Mouse (Mus musculus) mouse trophoblast stem cell (cell line): Measurements from ENCODE around the gene Isyna1.

Experiments used
- in situ Hi-C, 2 experiments: fragments of 300-500 bp; cut with MseI, MboI; formaldehyde crosslinking; loops; 2 replicates in 1 of 2; 3 replicates in 1 of 2; pipeline ENCODE4 v1.15.1; 2025

The Isyna1 gene

DNA sequence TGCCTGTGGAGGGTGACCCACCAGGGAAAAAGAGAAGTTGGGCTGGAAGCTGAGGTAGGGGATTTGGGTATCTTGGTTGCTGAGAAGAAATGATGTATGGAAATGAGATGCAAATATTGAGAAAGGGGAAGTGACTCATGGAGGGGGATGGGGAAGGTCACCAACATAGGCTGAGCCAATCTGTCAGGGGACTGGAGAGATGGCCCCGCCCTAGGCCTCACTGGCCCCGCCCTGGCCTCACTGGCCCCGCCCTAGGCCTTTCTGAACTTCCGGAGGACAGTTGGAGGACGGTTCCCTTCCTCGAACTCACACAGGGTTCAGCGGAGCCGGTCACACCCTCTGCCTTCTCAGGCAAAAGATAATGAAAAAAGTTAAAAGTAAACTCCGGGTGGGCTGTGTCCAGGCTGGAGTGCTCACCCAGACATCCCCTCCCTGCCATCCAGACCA lies 24.7 kb downstream of the Isyna1 start:
- in situ Hi-C loops = no loop called here

DNA sequence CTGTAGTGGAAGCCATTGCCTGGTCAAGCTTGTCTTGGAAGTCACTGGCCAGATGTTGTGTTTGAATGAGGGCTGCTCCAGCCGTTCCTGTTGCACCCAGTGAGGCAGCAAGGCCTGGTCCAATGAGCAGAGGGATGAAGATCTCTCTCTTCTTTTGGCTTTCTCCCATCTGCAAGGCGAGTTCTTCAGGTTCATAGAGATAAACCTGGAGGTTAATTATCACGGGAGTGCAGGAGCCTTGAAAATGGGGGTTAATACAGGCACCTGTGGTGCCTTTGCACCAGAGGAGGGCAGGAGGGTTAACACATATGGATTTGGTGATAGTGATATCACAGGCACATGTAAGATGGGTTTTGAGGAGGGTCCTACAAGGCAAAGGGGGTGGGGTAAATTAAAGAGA lies 28.0 kb downstream of the Isyna1 start:
- in situ Hi-C loops = loop anchor here in 1 of 2 experiments (5.0 kb wide), 1 partner anchor 35 kb away; no protein-coding TSS in a partner anchor

- in situ Hi-C loops = no loop called here
Measured at GRCm38 (mm10) chr8:70625104-70625503, 30.9 kb downstream of the Isyna1 start.

- in situ Hi-C loops = no loop called here
Measured at GRCm38 (mm10) chr8:70627041-70627440, 32.9 kb downstream of the Isyna1 start.

DNA sequence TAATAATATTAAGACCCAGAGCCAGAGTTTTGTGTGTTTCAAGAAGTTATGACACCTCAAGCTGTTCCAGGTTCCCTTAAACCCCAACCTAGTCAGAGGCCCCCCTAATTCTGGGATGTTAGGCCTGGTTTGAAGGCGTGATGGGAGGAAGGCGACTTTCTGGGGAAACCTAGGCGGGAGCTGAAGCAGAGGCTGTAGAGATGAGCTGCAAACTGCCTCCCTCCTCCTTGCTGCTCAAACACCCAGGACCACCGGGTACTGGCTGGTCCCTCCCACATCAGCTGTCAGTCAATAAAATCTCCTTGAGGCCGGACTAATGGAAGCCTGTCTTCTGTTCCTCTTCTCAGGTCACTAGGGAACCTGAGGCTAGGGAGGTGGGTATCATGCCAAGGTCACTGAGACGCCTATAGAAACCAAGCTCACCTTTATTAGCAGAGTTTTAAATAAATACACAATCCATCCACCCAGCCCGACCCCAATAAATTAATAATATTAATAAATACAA lies 34.9 kb downstream of the Isyna1 start:
- in situ Hi-C loops = no loop called here

GRCm38 (mm10) chr8:70629574-70630531 lies 35.7 kb downstream of the Isyna1 start:
- in situ Hi-C loops = no loop called here

DNA sequence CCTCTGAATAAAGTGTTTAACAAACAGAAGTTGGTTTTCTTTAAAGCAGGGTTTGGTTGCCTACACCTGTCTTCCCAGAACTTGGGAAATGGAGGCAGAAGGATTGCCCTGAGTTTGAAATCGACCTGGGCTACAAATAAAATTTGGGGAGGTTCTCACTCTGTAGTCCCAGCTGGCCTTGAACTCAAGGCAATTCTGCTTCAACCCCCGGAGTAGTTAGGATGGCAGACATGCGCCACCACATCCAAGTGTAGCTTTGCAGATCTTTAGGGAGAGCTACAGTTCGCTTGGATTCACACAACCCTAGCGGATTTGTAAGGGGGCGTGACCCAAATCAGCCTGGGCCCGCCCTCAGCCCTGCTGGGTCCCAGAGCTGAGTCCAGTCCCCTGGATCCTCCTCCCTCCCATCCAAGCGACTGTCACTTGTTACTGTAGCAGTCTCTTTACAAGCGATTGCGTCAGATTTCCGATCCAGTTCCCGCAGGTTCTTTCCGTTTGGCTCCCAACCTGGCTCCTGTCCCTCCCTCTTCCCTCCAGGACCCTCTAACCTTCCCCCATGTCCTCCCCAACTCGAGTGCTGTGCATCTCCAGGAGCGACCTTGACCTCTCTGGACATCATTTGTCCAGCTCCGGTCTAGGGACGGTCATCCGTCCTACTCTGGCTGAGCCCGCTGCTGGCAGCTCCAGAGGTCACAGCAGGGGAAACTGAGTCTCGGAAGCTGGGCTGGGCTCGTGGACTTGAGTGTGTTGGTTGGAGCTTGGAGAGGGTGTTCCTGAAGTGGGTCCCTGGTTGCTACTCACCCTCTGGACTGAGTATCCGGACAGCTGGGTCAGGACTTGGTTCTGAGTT lies 36.6 kb downstream of the Isyna1 start:
- in situ Hi-C loops = no loop called here

- in situ Hi-C loops = no loop called here
Measured at GRCm38 (mm10) chr8:70631436-70631835, 37.3 kb downstream of the Isyna1 start.

DNA sequence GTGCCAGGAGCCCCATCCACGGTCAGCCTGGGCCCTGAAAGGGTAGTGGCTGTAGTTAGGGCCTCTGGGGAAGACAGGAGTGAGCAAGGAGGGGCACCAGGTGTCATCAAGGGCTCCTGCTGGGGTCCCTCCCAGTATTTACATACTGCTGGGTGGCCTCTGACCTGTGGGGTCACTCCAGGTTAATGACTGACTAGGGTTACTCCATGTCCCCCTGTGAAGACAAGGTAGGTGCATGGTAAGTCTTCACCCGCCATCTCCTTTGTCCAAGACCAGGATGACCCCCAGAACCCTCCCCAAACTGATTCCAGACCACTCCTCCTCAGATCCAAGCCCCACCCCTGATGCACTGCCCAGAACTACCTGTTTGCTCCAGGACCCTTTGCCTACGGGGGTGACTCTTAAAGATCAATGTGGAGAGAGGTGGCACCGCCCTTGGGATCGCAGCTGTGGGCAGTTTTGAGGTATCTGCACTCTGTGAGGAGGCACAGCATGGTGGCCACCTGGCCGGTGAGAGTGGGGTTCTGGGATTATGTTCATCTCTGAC lies 38.2 kb downstream of the Isyna1 start, which contains the start of gene Gdf15:
Gdf15 (minus strand) TSS at position 111 of the 547 bp plus-strand sequence.
- in situ Hi-C loops = no loop called here

GRCm38 (mm10) chr8:70634066-70634465 lies 39.9 kb downstream of the Isyna1 start:
- in situ Hi-C loops = no loop called here

DNA sequence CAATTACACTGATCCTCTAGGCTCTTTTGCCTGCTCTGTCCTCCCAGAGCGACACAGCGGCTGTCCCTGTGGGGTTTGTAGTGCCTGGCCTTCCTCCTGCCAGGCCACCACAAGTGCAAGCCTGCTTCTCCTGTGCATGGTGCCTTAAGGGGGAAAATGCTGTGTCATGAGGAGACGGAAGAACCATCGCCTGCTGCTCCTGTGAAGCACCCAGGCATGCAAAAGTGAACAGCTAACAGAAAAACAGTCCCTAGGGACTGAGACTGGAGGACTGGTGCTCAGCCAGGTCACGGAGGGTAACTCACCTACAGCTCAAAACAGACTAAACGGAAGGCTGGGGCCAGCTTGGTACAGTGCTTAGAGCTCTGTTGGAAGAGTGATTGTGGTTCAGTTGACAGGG lies 41.4 kb downstream of the Isyna1 start:
- in situ Hi-C loops = no loop called here

DNA sequence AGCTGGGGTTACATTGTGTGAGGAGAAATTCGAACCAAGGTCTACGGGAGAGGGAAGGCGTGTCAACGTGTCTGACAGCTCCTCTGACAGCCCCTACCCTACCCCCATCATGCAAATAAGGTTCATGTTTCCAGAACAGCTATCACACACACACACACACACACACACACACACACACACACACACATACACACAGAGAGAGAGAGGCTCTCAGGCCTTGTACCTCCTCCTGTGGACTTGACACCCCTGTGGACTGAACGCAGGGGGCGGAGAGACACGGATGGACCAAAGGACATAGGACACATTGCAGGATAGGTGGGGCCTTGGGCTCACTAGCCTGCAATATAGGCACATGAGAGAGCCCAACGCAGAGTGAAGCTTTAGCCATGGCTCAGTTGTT lies 42.7 kb downstream of the Isyna1 start:
- in situ Hi-C loops = no loop called here

GRCm38 (mm10) chr8:70638752-70639151 lies 44.6 kb downstream of the Isyna1 start:
- in situ Hi-C loops = no loop called here

GRCm38 (mm10) chr8:70643019-70643418 lies 48.8 kb downstream of the Isyna1 start:
- in situ Hi-C loops = no loop called here

DNA sequence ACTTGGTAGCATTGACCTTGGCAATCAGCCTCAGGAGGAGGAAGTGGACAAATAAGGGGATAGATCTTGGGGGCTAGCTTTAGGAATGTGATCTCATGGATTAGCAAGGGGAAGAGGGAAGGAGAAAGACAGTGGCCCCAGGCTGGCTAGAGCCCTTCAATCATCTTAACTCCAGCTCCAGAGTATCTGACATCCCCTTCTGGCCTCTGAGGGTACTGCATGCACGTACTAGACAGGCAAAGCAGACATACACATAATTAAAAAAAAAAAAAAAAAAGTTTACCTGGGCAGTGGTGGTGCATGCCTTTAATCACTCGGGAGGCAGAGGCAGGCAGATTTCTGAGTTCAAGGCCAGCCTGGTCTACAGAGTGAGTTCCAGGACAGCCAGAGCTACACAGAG lies 49.9 kb downstream of the Isyna1 start:
- in situ Hi-C loops = no loop called here

GRCm38 (mm10) chr8:70645501-70646224 lies 51.5 kb downstream of the Isyna1 start:
- in situ Hi-C loops = no loop called here

DNA sequence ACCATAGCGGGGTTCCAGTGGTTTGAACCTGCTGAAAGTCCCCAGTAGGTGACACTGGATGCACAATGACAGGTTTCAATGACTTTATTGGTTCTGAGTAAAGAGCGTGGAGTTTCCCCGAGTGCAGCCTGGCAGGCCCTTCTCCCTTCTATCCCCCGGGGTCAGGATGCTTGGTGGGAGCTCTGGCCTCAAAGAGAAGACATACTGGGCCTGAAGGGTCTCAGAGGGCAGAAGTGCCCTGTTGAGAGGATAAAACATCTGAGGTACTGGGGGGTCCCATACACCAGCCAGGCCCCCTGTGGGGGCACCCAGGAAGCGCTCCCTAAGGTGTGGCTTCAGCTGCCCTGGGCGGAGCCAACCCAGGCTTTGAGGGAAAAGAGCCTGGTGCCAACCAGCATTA lies 52.2 kb downstream of the Isyna1 start:
- in situ Hi-C loops = no loop called here

DNA sequence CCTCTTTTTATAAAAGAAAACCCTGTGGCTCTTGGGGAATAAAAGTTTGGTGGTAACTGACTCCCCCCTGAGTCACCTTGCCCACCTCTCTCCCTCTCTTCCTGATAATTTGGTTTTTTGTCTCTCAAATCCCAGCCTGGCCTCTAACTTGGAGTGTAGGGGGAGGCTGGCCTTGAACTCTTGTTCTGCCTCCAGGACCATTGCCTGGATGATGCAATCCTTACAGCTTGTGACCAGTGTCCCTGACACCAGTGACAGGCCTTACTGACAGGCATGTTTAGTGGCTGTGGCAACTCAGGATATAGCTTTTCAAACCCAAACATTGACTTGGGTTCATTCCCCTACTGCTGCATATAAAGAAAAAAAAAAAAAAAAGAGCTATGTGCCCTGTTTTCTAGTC lies 52.6 kb downstream of the Isyna1 start:
- in situ Hi-C loops = no loop called here
